Mouse (Mus musculus) 3134 (cell line): ENCODE measurements around the gene Cby3.
"Not testable (repeated sequence)": the region's sequence is repeated elsewhere in the genome, so short reads cannot be mapped to it uniquely, and the experiment has no call there.

ENCODE experiments used
- DNase-seq: peaks from one replicate; pipeline ENCODE4 v3.0.0-alpha.2; 2011; ENCODE audit warnings: low spot score; ENCODE audit not compliant: insufficient read length; ENCODE audit errors: extremely low read depth

The Cby3 gene

DNA sequence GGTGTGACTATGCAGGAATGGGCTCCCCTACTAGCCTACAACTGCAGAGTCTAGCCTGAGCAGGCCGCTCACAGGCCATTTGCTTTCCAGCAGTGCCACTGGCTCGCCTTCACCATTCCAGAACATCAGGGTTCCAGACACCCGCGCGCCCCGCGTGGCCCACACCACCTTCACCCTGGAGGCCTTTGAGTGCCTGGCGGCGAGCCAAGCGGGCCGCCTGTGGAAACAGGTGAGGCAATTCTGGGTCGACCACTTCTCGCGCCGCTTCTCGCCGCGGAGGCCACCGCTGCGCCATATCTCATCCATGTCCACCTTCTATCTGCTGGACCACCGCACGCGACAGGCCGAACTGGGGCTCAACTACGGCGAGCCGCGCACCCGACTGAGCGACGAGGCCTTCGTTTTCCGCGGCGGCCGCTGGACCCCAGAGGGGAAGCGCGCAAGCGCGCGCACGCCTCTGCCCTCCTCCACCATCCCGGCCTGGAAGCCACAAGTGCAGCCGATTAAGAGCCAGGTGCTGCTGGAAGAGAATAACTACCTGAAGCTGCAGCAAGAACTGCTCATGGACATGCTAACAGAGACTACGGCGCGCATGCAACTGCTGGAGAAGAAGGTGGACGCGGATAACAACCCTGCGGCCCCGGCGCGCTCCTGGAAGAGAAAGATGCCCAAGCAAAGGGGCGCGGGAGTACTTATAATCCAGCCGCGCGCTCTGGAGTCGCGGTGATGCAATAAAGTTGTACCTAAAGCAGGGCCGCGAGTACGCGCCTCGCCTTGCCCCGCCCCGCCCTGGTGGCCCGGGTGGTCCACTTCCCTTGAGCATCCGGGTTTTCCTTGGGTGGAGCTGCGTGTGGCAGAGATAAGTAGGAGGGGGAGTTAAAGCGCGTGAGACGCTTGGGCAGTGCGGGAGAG, 4.9 kb downstream of the Cby3 start:
- DNase-seq, result no peak

DNA sequence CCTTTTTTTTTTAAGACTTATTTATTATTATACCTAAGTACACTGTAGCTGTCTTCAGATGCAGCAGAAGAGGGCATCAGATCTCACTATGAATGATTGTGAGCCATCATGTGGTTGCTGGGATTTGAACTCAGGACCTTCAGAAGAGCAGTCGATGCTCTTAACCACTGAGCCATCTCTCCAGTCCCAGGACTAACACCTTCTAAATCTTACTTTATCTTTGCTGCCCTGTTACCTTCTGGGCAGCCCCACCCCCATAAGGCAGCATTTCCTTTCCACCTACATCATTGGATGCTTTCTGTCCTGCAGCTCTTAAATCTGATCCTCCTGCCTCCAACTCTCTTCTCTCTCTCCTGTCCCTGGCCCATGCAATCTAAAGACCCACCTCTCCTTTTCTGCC, 7.0 kb downstream of the Cby3 start:
- DNase-seq, result not testable (repeated sequence)

GRCm38 (mm10) chr11:50364548-50364947, 10.3 kb downstream of the Cby3 start:
- DNase-seq, result no peak

GRCm38 (mm10) chr11:50365322-50365721, 11.1 kb downstream of the Cby3 start:
- DNase-seq, result no peak

DNA sequence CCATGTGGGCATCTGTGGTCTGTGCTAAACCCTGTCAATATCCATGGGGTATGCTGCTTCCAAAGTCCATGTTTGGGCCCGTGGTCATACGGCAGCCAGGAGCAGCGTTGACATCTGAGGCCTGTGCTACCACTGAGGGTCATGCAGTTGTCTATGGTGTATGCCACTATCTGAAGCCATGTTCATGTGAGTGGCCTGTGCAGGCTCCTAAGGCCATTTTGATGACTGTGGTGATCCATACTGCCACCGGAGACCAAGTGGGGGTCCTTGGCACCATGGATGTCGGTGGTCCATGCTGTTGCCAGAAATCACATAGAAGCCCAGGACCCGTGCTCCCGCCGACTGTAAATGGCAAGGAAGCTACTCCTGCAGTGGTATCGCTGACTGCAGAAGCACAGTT, 13.3 kb downstream of the Cby3 start:
- DNase-seq, result no peak

- peak; percentile 65 for DNase-seq
Measured at GRCm38 (mm10) chr11:50369360-50369911, 15.2 kb downstream of the Cby3 start.

DNA sequence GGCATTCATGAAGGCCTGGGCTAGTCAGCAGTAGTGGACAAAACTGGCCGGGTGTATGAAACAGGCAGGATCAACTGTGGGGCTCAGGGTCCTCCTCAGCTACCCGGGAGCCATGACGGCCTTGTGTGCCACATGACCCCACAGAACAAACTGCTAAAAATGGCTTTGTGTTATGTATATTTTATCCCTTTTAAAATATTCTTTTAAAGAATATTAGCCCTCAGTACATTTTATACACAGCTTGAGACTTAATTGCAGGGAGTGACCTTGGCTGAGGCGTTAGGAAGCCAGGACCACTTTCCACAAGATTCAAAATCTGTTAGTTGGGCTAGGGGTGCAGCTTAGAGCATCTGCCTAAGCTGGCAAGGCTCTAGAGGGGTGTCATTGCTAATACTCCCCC, 16.7 kb downstream of the Cby3 start:
- DNase-seq, result no peak

DNA sequence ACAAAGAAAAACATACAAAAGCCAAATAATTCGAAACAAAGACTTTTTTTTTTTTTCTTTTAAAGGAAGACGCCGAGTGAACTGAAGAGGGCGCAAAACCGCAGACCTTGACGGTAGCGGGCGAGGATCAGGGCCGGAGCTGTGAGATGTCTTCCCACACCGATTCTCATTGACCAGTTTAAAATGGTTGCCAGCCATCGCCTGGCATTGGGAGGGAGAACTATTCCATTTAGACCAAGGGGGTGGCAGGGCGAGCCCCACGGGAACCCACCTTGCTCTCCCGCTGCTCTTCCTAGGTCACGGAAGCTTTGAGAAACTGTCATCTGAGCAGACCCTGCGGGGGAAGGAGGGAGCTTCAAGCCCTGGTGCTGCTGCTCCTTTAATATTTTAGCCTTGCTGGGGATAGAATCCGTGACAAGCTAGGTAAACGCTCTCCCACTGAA, 17.2 kb downstream of the Cby3 start:
- peak; percentile 39 for DNase-seq

- DNase-seq, result no peak
Measured at GRCm38 (mm10) chr11:50371911-50372310, 17.6 kb downstream of the Cby3 start.

DNA sequence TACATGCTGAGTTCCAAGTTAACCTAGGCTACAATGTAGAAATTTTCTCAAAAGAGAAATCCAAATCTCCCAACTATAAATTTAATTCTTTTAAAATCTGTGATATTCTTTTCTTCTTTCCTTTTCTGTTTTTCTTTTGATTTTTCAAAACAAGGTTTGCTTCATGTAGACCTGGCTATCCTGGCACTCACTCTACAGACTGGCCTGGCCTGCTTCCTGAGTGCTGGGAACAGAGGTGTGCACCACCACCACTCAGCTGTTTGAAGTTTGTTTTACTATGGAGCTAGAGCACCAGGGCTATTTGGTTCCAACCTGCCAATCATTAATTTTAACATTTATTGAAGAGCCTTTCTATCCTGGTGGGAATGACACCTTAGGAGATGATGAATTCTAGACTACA, 18.8 kb downstream of the Cby3 start:
- DNase-seq, result no peak

GRCm38 (mm10) chr11:50373621-50374020, 19.4 kb downstream of the Cby3 start:
- no peak for DNase-seq

- no peak for DNase-seq
Measured at GRCm38 (mm10) chr11:50374286-50375015, 20.2 kb downstream of the Cby3 start.

- DNase-seq, result no peak
Measured at GRCm38 (mm10) chr11:50375421-50375820, 21.2 kb downstream of the Cby3 start.

DNA sequence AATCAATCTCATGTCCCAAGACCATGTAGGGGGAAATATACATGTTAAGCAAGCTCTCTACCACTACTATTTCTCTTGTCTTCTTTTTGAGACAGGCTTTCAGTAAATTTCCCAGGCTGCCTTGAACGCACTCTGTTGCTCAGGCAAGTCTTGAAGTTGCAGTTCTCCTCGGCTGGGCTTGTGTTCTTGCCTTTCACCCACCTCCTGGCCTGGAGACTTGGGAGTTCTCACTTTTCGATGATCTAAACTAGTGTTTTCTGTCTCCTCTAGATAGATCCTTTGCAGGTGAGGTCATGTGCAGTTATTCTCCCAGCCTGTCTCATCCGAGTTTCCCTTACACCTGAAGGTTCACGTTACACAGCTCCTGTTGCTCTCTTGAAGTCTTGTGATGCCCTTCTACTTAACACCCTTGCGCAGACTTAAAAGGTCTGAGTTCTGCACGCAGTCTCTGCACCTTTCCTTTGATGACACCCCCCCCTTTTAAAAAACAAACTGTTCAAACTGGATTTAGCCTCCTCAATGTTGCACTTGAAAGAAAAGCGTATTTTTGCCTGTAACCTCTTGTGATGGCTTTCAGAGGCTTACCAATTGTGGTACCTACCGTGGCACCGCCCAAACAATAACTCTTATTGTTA, 22.0 kb downstream of the Cby3 start:
- no peak for DNase-seq

- peak; percentile 100 for DNase-seq
Measured at GRCm38 (mm10) chr11:50376911-50377891, 22.9 kb downstream of the Cby3 start, which contains the start of gene Hnrnph1. Hnrnph1 (plus strand) TSS chr11:50376990.

- peak; percentile 89 for DNase-seq
Measured at GRCm38 (mm10) chr11:50377892-50378684, 23.8 kb downstream of the Cby3 start.

GRCm38 (mm10) chr11:50379023-50379752, 24.9 kb downstream of the Cby3 start:
- no peak for DNase-seq

GRCm38 (mm10) chr11:50381311-50381710, 27.0 kb downstream of the Cby3 start:
- DNase-seq, result no peak
